Mouse (Mus musculus): ENCODE data around the gene Lrrc4c. TPM values are rescaled to one million over a fixed set of nuclear protein-coding genes. Genes with fewer than 3 reads are reported as not detected.

The Lrrc4c gene
- polyA plus RNA-seq, 1 experiment, result not detected

GRCm38 (mm10) chr2:96401186-96401811, 83.3 kb downstream of the Lrrc4c start:
- H3K27ac ChIP-seq (ENCODE audit: insufficient read depth, low read length), result no peak overlapping the region
- no peaks in the 10 kb centered on the region for H3K9me3 ChIP-seq (replicated peaks; ENCODE audit: control insufficient read depth, insufficient read depth, low read length, poor library complexity, severe bottlenecking)
- no peaks in the 10 kb centered on the region for H3K4me1 ChIP-seq (ENCODE audit: control insufficient read depth, insufficient read depth, low read length)
- H3K4me3 ChIP-seq (ENCODE audit: low read depth, low read length), result no peak overlapping the region
- no peak for TF ChIP-seq CTCF (IDR thresholded peaks at IDR 0.05; ENCODE audit: low read depth, low read length)
- TF ChIP-seq EP300 (IDR thresholded peaks at IDR 0.05; ENCODE audit: insufficient read depth, low read depth, low read length), result no peak
- no peaks in the 10 kb centered on the region for H3K27me3 ChIP-seq (ENCODE audit: control insufficient read depth, insufficient read depth, low read length, poor library complexity, severe bottlenecking)
- H3K36me3 ChIP-seq (ENCODE audit: control insufficient read depth, insufficient read depth, low read length, poor library complexity, severe bottlenecking), result no peaks in the 10 kb centered on the region
- H3K9ac ChIP-seq (ENCODE audit: low read depth, poor library complexity, severe bottlenecking), result no peak overlapping the region

GRCm38 (mm10) chr2:96402514-96402913, 84.5 kb downstream of the Lrrc4c start:
- H3K4me1 ChIP-seq (ENCODE audit: control insufficient read depth, insufficient read depth, low read length), result no peaks in the 10 kb centered on the region
- H3K36me3 ChIP-seq (ENCODE audit: control insufficient read depth, insufficient read depth, low read length, poor library complexity, severe bottlenecking), result no peaks in the 10 kb centered on the region
- no peak overlapping the region for H3K4me3 ChIP-seq (ENCODE audit: low read depth, low read length)
- H3K27me3 ChIP-seq (ENCODE audit: control insufficient read depth, insufficient read depth, low read length, poor library complexity, severe bottlenecking), result no peaks in the 10 kb centered on the region
- no peak overlapping the region for H3K9ac ChIP-seq (ENCODE audit: low read depth, poor library complexity, severe bottlenecking)
- no peak overlapping the region for H3K27ac ChIP-seq (ENCODE audit: insufficient read depth, low read length)
- no peak for TF ChIP-seq POLR2A (IDR thresholded peaks at IDR 0.05; ENCODE audit: insufficient read depth, low read length)
- TF ChIP-seq CTCF (IDR thresholded peaks at IDR 0.05; ENCODE audit: low read depth, low read length), result no peak
- no peak for TF ChIP-seq EP300 (IDR thresholded peaks at IDR 0.05; ENCODE audit: insufficient read depth, low read depth, low read length)
- no peaks in the 10 kb centered on the region for H3K9me3 ChIP-seq (replicated peaks; ENCODE audit: control insufficient read depth, insufficient read depth, low read length, poor library complexity, severe bottlenecking)

GRCm38 (mm10) chr2:96406856-96407255, 88.9 kb downstream of the Lrrc4c start:
- Histone ChIP-seq H3K36me3 (ENCODE audit: control insufficient read depth, insufficient read depth, low read length, poor library complexity, severe bottlenecking) (no peaks in the 10 kb centered on the region), H3K27me3 (ENCODE audit: control insufficient read depth, insufficient read depth, low read length, poor library complexity, severe bottlenecking) (no peaks in the 10 kb centered on the region), H3K9ac (ENCODE audit: low read depth, poor library complexity, severe bottlenecking) (no peak overlapping the region), H3K4me3 (ENCODE audit: low read depth, low read length) (no peak overlapping the region), H3K9me3 (replicated peaks; ENCODE audit: control insufficient read depth, insufficient read depth, low read length, poor library complexity, severe bottlenecking) (no peaks in the 10 kb centered on the region), H3K27ac (ENCODE audit: insufficient read depth, low read length) (no peak overlapping the region), H3K4me1 (ENCODE audit: control insufficient read depth, insufficient read depth, low read length) (no peaks in the 10 kb centered on the region)
- TF ChIP-seq POLR2A (IDR thresholded peaks at IDR 0.05; ENCODE audit: insufficient read depth, low read length) (no peak), EP300 (IDR thresholded peaks at IDR 0.05; ENCODE audit: insufficient read depth, low read depth, low read length) (no peak), CTCF (IDR thresholded peaks at IDR 0.05; ENCODE audit: low read depth, low read length) (no peak)

GRCm38 (mm10) chr2:96411182-96411581, 93.2 kb downstream of the Lrrc4c start:
- Histone ChIP-seq H3K4me1 (ENCODE audit: control insufficient read depth, insufficient read depth, low read length) (no peaks in the 10 kb centered on the region), H3K4me3 (ENCODE audit: low read depth, low read length) (no peak overlapping the region), H3K27ac (ENCODE audit: insufficient read depth, low read length) (no peak overlapping the region), H3K27me3 (ENCODE audit: control insufficient read depth, insufficient read depth, low read length, poor library complexity, severe bottlenecking) (no peaks in the 10 kb centered on the region), H3K9ac (ENCODE audit: low read depth, poor library complexity, severe bottlenecking) (no peak overlapping the region), H3K9me3 (replicated peaks; ENCODE audit: control insufficient read depth, insufficient read depth, low read length, poor library complexity, severe bottlenecking) (no peaks in the 10 kb centered on the region), H3K36me3 (ENCODE audit: control insufficient read depth, insufficient read depth, low read length, poor library complexity, severe bottlenecking) (no peaks in the 10 kb centered on the region)
- TF ChIP-seq CTCF (IDR thresholded peaks at IDR 0.05; ENCODE audit: low read depth, low read length), result no peak
- no peak for TF ChIP-seq POLR2A (IDR thresholded peaks at IDR 0.05; ENCODE audit: insufficient read depth, low read length)
- TF ChIP-seq EP300 (IDR thresholded peaks at IDR 0.05; ENCODE audit: insufficient read depth, low read depth, low read length), result no peak

- H3K4me1 ChIP-seq (ENCODE audit: control insufficient read depth, insufficient read depth, low read length), result no peaks in the 10 kb centered on the region
- no peak overlapping the region for H3K27ac ChIP-seq (ENCODE audit: insufficient read depth, low read length)
- no peak overlapping the region for H3K4me3 ChIP-seq (ENCODE audit: low read depth, low read length)
- H3K9me3 ChIP-seq (replicated peaks; ENCODE audit: control insufficient read depth, insufficient read depth, low read length, poor library complexity, severe bottlenecking), result no peaks in the 10 kb centered on the region
- H3K36me3 ChIP-seq (ENCODE audit: control insufficient read depth, insufficient read depth, low read length, poor library complexity, severe bottlenecking), result no peaks in the 10 kb centered on the region
- no peaks in the 10 kb centered on the region for H3K27me3 ChIP-seq (ENCODE audit: control insufficient read depth, insufficient read depth, low read length, poor library complexity, severe bottlenecking)
- TF ChIP-seq CTCF (IDR thresholded peaks at IDR 0.05; ENCODE audit: low read depth, low read length), result no peak
- TF ChIP-seq EP300 (IDR thresholded peaks at IDR 0.05; ENCODE audit: insufficient read depth, low read depth, low read length), result no peak
- no peak for TF ChIP-seq POLR2A (IDR thresholded peaks at IDR 0.05; ENCODE audit: insufficient read depth, low read length)
- H3K9ac ChIP-seq (ENCODE audit: low read depth, poor library complexity, severe bottlenecking), result no peak overlapping the region
Measured at GRCm38 (mm10) chr2:96461566-96461965, 143.6 kb downstream of the Lrrc4c start.

- TF ChIP-seq CTCF (IDR thresholded peaks at IDR 0.05; ENCODE audit: low read depth, low read length) (no peak), EP300 (IDR thresholded peaks at IDR 0.05; ENCODE audit: insufficient read depth, low read depth, low read length) (no peak), POLR2A (IDR thresholded peaks at IDR 0.05; ENCODE audit: insufficient read depth, low read length) (no peak)
- Histone ChIP-seq H3K4me3 (ENCODE audit: low read depth, low read length) (no peak overlapping the region), H3K4me1 (ENCODE audit: control insufficient read depth, insufficient read depth, low read length) (no peaks in the 10 kb centered on the region), H3K27me3 (ENCODE audit: control insufficient read depth, insufficient read depth, low read length, poor library complexity, severe bottlenecking) (no peaks in the 10 kb centered on the region), H3K9me3 (replicated peaks; ENCODE audit: control insufficient read depth, insufficient read depth, low read length, poor library complexity, severe bottlenecking) (no peaks in the 10 kb centered on the region), H3K27ac (ENCODE audit: insufficient read depth, low read length) (no peak overlapping the region), H3K9ac (ENCODE audit: low read depth, poor library complexity, severe bottlenecking) (no peak overlapping the region), H3K36me3 (ENCODE audit: control insufficient read depth, insufficient read depth, low read length, poor library complexity, severe bottlenecking) (no peaks in the 10 kb centered on the region)
Measured at GRCm38 (mm10) chr2:96475674-96476073, 157.7 kb downstream of the Lrrc4c start.

All from ES-Bruce4 (cell line).